Mouse (Mus musculus) lung, embryonic 14.5 days (tissue): Measurements from ENCODE around the gene Larp4. TPM values are rescaled to one million over a fixed set of nuclear protein-coding genes. Genes with fewer than 3 reads are reported as not detected.

Source experiments
- ATAC-seq: fragments of 200-750 bp; cut with Nextera tagmentation; 2 replicates; pipeline ENCODE4 v1.8.0; 2017; ENCODE audit warnings: mild to moderate bottlenecking, moderate TSS enrichment, moderate library complexity; ENCODE audit not compliant: insufficient read depth
- DNase-seq: peaks from one replicate; pipeline ENCODE4 v3.0.0-alpha.2; 2015
- H3K27ac ChIP-seq: fragments of 300-500 bp; sonication (generic); 2 replicates; pipeline ENCODE4 v1.5.1; 2014; ENCODE audit warnings: low read depth, mild to moderate bottlenecking, moderate library complexity
- H3K27me3 ChIP-seq: fragments of 300-500 bp; sonication (generic); 2 replicates; pipeline ENCODE4 v1.6.1; 2014; ENCODE audit warnings: low read length, control low read depth; ENCODE audit not compliant: insufficient read depth
- H3K36me3 ChIP-seq: fragments of 300-500 bp; sonication (generic); 2 replicates; pipeline ENCODE4 v1.6.1; 2014; ENCODE audit warnings: control low read depth; ENCODE audit not compliant: insufficient read depth
- H3K4me1 ChIP-seq: fragments of 300-500 bp; sonication (generic); 2 replicates; pipeline ENCODE4 v1.6.1; 2014; ENCODE audit warnings: antibody characterized with exemption, control low read depth; ENCODE audit not compliant: insufficient read depth
- H3K4me2 ChIP-seq: fragments of 300-500 bp; sonication (generic); 2 replicates; pipeline ENCODE4 v1.6.1; 2014; ENCODE audit warnings: mild to moderate bottlenecking
- H3K4me3 ChIP-seq: fragments of 300-500 bp; sonication (generic); 2 replicates; pipeline ENCODE4 v1.5.1; 2014; ENCODE audit warnings: low read depth, low read length
- H3K9ac ChIP-seq: fragments of 300-500 bp; sonication (generic); 2 replicates; pipeline ENCODE4 v1.6.1; 2014
- H3K9me3 ChIP-seq: fragments of 300-500 bp; sonication (generic); 2 replicates; pipeline ENCODE4 v1.6.1; 2016; ENCODE audit warnings: low read depth, low read length, control low read depth
- CTCF ChIP-seq: IDR thresholded peaks from 2 replicates; pipeline ENCODE4 v1.5.1; 2016; ENCODE audit warnings: antibody characterized with exemption, low read depth
- WGBS: fragments of 180-500 bp; shearing (Covaris S2); extraction: QIAGEN DNeasy Blood & Tissue Kit; methylation state at CpG from one replicate; pipeline ENCODE4 v1.1.7; 2014; 5-methylcytosine and 5-hydroxymethylcytosine counted together
- polyA plus RNA-seq: library from polyadenylated mRNA; unstranded; fragments of >200 nt; fragmentation: Nextera tagmentation; extraction: Ambion mirVana; gene quantifications from 2 replicates; pipeline ENCODE4 v1.2.1, GENCODE M21; 2014

The Larp4 gene
- polyA plus RNA-seq, 1 experiment from 2014 or later = 39.3 TPM

- WGBS = 69% methylated on average over 4 of the region's 4 CpGs
- H3K4me3 ChIP-seq = no peak overlapping the region
- no peak for ATAC-seq
- no peaks in the 10 kb centered on the region for H3K36me3 ChIP-seq
- no peak for DNase-seq
- no peaks in the 10 kb centered on the region for H3K4me1 ChIP-seq
- no peaks in the 10 kb centered on the region for H3K9me3 ChIP-seq
- H3K27ac ChIP-seq = no peak overlapping the region
- no peaks in the 10 kb centered on the region for H3K27me3 ChIP-seq
- no peak for TF ChIP-seq CTCF
- no peak overlapping the region for H3K9ac ChIP-seq
- no peak overlapping the region for H3K4me2 ChIP-seq
Observed at GRCm38 (mm10) chr15:99955324-99955723, 14.5 kb upstream of the Larp4 start.

- no peaks in the 10 kb centered on the region for H3K4me1 ChIP-seq
- H3K4me3 ChIP-seq = no peak overlapping the region
- no peak overlapping the region for H3K4me2 ChIP-seq
- H3K9ac ChIP-seq = no peak overlapping the region
- no peaks in the 10 kb centered on the region for H3K36me3 ChIP-seq
- no peaks in the 10 kb centered on the region for H3K27me3 ChIP-seq
- ATAC-seq (no peak), DNase-seq (peak; percentile 29)
- no peaks in the 10 kb centered on the region for H3K9me3 ChIP-seq
- H3K27ac ChIP-seq = no peak overlapping the region
- TF ChIP-seq CTCF = no peak
- 75% methylated on average over 8 of the region's 8 CpGs for WGBS
Observed at GRCm38 (mm10) chr15:99965103-99965775, 4.6 kb upstream of the Larp4 start.

- no peak within 1 kb of the TSS for H3K4me3 ChIP-seq
Observed at GRCm38 (mm10) chr15:99966961-99967360, 2.9 kb upstream of the Larp4 start, which contains the start of gene Fam186a. Gene Fam186a (minus strand): TSS chr15:99967061.

GRCm38 (mm10) chr15:99970606-99971005, 741 bp downstream of the Larp4 start:
- no peak overlapping the region for H3K27ac ChIP-seq
- H3K27me3 ChIP-seq = no peaks in the 10 kb centered on the region
- no peak overlapping the region for H3K4me3 ChIP-seq
- H3K9ac ChIP-seq = no peak overlapping the region
- peak; percentile 8 for DNase-seq
- H3K9me3 ChIP-seq = no peaks in the 10 kb centered on the region
- H3K4me2 ChIP-seq = no peak overlapping the region
- TF ChIP-seq CTCF = no peak
- 89% methylated on average over 1 of the region's 1 CpGs for WGBS
- H3K4me1 ChIP-seq = no peaks in the 10 kb centered on the region
- no peak for ATAC-seq
- no peaks in the 10 kb centered on the region for H3K36me3 ChIP-seq

More at GRCm38 (mm10) chr15:99966961-99967360, 2.9 kb upstream of the Larp4 start, which contains the start of gene Fam186a:
- 79% methylated on average over 4 of the region's 4 CpGs for WGBS
- no peak for TF ChIP-seq CTCF
- Histone ChIP-seq H3K4me1 (no peaks in the 10 kb centered on the region), H3K9ac (no peak within 1 kb of the TSS), H3K27me3 (no peaks in the 10 kb centered on the region), H3K27ac (no peak within 1 kb of the TSS), H3K9me3 (no peaks in the 10 kb centered on the region), H3K4me2 (no peak within 1 kb of the TSS), H3K36me3 (no peaks in the 10 kb centered on the region)
- ATAC-seq (no peak), DNase-seq (no peak)

- H3K9me3 ChIP-seq = no peaks in the 10 kb centered on the region
- under 1% methylated on average over 50 of the region's 50 CpGs for WGBS
- peak overlapping the region; percentile 82 for H3K4me2 ChIP-seq
- DNase-seq = peak; percentile 97
- ATAC-seq = peak; percentile 98
- H3K36me3 ChIP-seq = no peaks in the 10 kb centered on the region
- H3K27me3 ChIP-seq = no peaks in the 10 kb centered on the region
- peak overlapping the region; percentile 77 for H3K4me3 ChIP-seq
- TF ChIP-seq CTCF = no peak
- H3K27ac ChIP-seq = peak overlapping the region; percentile 94
- peak overlapping the region; percentile 75 for H3K9ac ChIP-seq
- H3K4me1 ChIP-seq = no peaks in the 10 kb centered on the region
Observed at GRCm38 (mm10) chr15:99972361-99972988, 2.6 kb downstream of the Larp4 start.

GRCm38 (mm10) chr15:99972989-99973911, 3.4 kb downstream of the Larp4 start:
- WGBS = under 1% methylated on average over 84 of the region's 84 CpGs
- Histone ChIP-seq H3K9me3 (no peaks in the 10 kb centered on the region), H3K27ac (peak overlapping the region; percentile 94), H3K36me3 (no peaks in the 10 kb centered on the region), H3K9ac (peak overlapping the region; percentile 75), H3K4me1 (no peaks in the 10 kb centered on the region), H3K4me3 (peak overlapping the region; percentile 77), H3K4me2 (peak overlapping the region; percentile 82), H3K27me3 (no peaks in the 10 kb centered on the region)
- DNase-seq = peak; percentile 80
- no peak for TF ChIP-seq CTCF
- peak; percentile 88 for ATAC-seq
